Mouse (Mus musculus) T-helper 2 cell (primary cell): ENCODE measurements around the gene Gm10134.

Experiments used
- in situ Hi-C: fragments of 300-600 bp; cut with MboI, MseI; formaldehyde crosslinking; loops from one replicate; pipeline ENCODE4 v1.15.1; 2025; ENCODE audit warnings: high pct_unique_total_duplicates

Gm10134 gene

DNA sequence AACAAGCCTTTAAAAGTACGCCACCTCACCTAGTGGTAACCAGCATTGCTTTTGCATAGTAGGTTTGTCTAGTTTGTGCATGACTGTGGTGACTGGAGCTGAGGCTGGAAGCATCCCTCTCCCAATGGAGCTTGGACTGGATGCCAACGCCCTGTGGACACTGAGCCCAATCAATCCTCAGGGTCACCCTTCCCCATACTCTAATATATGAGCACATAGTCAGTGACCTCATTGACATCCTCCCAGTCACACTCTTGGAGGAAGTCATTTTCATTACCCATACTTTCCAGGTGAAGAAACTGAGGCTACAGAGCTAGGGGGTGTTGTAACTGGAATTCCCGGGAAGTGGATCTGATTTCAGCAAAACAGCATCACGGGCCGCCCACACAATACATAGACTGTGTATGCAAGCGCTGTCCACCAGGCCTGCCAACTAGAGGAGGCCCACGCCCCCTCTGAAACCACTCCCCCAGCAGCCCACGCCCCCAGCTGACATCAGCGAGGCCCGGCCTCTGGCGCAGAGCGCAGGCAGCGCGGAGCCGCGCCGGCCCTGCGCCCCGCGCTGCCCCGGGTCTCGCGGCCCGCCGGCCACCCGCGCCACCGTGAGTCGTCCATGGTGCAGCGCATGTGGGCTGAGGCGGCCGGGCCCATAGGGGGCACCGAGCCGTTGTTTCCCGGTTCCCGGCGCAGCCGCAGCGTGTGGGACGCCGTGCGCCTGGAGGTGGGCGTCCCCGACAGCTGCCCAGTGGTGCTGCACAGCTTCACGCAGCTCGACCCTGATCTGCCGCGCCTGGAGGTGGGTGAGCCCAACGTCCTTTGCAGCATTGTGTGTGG lies 27.3 kb downstream of the Gm10134 start:
- in situ Hi-C loops: no loop called here

DNA sequence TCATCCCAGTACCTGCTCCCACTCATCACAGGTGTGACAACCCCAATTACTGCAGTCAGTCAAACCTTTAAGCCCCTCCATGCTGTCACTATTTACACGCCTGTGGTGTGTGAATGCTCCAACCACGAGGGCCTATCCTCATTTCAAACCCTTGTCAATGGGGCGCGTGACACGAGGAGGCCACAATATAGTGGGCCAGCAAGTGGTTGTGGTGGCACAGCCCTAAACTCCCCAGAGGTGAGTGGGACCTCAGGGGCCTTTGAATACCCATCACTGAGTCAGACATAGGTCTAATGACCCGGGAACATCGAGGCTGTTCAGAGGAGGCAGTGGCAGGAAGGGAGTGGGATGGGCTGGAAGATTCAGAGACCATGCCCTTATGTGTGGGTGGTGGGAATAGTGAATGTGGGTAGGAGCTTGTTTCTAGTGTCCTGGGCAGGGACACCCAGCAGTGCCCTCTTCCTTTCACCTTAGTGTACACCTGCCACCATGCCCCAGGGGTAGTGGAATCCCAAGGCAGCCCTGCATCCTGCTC lies 28.1 kb downstream of the Gm10134 start:
- in situ Hi-C loops: no loop called here

DNA sequence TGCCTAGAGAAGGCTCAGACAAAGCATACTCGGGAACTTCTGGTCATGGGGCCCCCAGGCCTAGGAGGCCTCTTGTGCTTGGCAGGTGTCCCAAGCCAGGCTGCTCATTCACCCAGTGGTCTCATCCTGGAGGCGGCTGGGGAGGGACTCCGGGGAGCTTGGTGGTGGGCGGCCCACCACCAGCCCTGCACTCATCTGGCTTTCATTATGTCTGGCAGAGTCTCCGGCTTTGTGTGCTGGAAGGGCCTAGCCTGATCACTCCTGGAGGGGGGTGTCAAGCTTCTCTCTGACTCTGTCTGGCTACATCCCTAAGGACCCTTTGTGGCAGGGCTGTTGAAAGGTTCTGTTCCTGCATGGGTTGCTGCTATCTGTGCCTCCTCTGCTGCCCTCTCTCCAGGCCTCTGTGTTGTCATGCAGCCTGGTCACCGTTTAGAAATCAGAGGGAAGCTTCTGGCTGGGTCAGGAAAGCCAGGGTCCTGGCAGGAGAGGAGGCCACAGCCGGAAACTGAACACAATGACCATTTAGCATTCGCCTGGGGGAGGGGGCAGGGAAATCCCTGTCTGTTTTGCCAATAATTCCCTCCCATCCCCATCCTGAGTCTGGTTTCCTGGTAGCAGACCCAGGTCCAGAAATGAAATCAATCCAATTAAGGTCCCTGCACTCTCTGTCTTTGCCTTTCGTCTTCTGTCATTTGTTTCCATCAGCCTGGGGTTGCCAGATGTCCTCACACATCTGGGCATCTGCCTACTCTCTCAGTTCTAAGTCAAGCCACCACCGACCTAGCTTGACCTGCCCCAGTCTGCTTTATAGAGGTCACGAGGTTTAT lies 28.8 kb downstream of the Gm10134 start:
- in situ Hi-C loops: no loop called here

DNA sequence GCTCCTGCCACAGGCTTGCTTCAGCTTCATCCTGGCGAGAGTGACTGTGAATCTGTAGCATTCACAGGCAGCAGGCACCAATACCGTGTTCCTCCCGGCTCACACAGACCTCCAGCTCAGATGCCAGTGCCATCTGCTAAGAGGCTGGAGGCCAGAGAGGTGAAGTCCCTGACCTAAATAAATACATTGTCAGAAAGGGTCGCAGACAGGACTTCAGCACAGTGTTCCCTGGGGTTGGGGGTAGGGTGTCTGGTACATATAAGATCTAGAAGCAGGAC lies 29.3 kb downstream of the Gm10134 start:
- in situ Hi-C loops: no loop called here

DNA sequence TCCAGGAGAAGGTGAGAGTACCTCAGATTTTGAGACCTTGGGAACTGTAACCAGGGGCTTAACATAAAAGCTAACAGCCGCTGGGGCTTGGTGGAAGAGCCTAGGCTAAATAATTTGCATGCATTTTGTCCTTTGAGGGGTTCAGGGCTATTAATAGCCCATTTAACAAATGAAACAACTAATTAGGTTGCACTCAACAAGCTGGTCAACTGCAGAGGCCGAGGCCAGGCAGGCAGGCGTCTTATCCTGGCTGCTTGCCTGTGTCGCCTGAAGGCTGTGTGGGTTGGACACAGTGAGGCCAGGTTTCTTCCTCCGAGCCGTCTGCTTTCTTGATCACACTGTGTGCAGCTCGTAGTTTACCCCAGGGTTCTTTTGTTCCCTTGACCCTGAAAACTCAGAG lies 29.8 kb downstream of the Gm10134 start:
- in situ Hi-C loops: no loop called here

DNA sequence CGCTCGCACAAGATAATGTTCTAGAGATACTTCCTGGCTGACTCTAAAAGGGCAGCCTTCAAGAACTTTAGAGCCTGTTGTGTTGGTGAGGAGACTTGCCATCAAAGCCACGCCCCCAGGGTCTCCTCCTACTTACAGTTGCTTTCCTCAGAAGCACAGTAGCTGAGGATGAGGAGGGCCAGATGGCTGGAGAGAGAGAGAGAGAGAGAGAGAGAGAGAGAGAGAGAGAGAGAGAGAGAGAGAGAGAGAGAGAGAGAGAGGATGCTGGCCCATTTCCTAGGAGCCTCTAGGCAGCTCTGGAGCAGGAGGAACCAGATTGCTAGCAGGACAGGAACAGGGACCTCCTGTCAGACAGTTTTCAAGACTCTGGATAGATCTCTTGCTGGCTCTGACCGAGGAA lies 30.3 kb downstream of the Gm10134 start:
- in situ Hi-C loops: no loop called here

DNA sequence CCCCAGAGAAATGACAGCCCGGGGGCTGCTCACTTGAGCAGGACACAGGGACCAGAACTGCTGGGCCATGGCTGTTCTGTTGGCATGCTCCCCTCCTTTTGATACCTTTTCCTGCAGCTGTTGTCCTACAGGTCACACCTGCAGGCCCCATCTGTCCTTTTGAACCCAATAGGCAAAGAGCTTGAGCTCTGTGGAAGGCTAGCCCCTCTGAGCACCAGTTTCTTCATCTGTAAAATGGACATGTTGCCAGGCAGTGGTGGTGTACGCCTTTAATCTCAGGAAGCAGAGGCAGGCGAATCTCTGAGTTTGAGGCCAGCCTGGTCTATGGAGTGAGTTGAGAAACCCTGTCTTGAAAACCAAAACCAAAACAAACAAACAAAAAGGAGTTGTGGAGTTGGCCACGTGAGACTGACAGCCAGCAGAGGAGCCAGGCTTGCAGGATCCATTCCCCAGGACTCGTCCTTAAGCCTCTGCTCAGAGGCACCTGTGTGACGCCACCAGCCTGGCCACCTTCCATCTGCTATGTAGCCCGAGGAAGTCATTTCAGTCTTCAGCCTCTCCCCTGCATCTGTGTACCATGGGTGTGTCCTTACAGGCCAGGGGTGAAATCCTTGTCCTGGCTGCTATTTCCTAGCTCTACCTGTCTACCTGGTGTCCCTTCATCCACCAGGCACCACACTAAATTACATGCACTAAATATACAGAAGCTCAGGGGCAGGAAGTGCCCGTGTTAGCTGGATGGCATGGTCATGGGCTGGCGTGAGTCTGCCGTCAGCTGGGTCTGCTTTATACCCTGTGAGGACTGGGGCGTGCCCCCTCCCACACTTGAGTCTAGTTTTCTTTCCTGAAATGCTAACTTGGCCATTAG lies 31.1 kb downstream of the Gm10134 start:
- in situ Hi-C loops: no loop called here

DNA sequence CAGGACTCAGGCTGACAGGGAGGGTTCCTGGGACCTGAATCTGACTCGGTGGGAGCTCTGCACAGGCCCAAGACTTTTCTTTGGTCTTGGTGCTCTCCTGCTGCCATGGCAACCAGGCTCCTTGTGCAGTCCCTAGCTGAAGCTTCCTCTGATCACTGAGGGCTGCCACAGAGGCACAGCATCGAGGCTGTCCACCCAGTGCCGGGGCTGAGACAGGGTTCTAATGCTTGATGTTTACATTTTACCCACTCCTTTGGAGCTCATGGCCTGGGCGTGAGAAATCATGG lies 31.7 kb downstream of the Gm10134 start:
- in situ Hi-C loops: no loop called here

DNA sequence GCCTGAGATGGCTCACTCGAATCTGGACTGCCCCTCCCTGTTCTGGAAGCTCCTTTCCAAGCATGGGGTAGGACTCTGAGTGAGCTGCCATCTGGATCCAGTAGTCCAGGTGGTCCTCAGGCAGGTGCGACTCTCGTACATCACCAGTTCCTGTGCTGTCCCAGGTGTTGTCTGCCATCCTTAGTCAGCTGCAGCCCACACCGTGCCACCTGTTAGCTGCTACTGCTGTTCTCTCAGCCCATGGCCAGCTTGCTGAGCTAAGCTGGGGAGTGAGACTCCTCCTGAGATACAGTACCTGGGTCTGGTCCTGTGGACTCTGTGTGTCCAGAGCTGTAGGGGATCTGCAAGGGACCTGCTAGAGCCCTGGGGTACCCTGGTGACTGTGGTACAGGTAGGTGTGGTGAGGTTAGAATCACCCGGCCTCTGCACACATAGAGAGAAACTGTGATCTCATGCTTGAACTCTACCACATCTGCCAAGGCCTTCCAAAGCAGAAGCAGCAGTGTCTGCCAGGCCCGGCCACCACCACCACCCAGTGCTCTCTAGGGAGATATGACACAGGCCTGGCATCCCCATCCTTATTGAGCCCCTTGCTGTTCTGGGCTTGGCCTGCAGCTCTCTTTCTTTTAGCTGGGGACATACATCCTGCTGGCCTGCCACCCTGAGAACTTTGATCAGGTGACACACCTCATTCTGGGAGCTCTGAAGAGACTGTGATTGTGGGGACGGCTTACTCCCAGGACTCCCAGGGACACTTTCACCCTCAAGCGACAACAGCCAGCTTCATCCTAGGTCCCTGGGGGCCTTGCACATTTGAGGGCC lies 32.3 kb downstream of the Gm10134 start:
- in situ Hi-C loops: no loop called here

DNA sequence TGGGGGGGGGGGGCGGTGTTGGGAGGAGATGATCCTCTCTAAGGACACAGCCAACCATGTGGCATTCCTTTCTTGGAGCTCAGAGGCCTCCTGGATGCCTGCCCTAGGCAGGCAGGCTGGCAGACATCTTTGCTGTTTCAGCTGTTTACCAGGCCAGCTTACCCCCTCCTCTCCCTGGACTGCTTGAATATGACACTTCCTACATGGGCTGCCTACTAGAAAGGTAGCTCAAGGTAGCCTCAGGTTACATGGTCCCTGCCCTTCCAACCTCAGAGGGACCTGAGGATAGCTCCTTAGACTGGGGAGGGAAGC lies 32.9 kb downstream of the Gm10134 start:
- in situ Hi-C loops: no loop called here

DNA sequence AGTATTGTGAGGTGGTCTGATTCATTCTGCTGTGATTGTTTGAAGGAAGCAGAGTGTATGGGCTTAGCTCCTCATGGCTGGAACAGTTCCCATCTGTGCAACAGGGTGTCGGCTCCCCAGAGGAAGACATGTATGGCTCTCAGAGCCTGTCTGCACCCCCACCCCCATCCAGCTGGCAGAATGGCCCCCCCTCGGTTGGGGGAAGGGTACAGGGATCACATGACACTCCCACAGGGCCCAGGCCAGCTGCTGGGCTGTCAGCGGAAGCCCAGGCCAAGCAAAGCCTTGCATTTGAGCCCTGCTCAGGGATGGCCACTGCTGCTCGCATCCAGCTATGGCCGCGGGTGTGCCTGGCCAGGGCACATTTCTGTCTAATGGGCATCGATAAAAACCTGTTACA lies 33.3 kb downstream of the Gm10134 start:
- in situ Hi-C loops: no loop called here

DNA sequence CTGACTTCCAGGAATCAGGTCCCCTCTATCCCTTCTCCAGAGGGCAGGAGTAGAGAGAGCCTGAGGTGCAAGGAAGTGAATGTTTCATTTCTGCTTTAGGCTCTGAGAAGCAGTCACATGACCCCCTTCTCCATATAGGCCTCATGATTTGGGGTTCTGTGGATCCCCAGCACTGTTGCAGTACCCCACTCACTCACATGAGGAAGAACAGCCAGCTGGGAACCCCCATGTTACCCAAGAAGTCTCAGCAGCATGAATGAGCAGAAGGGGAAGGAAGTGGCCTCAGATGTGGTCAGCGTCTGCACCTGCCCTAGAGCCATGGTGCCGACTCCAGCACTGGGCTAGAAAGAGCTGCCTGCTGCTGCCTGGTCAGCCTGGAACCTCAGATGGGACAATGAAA lies 34.1 kb downstream of the Gm10134 start:
- in situ Hi-C loops: no loop called here

DNA sequence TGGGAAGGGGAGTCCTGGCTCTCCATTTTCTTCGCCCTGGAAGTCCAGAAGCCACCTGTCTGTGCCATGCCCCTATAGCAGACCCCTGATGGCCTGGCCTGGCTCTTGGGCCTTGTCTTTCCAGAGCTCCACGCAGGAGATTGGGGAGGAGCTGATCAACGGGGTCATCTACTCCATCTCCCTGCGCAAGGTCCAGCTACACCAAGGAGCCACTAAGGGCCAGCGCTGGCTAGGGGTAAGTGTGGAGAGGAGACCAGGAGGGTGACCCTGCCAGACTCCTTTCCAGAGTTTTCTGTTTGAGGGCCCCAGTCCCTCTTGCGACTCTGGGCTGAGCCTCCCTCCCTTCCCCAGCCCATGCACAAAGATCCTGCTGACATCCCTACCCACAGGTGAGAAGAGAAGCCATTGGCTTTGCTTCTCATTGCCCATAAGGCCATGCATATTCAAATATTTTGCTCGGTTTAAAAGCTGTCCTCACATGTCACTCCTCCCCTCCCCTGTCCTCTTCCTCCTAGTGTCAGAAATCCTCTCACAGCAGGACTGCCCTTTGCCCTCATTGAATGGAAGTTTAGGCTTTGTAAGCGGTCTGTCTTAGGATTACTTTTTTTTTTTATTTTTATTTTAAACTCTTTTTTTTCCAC lies 34.8 kb downstream of the Gm10134 start:
- in situ Hi-C loops: no loop called here

DNA sequence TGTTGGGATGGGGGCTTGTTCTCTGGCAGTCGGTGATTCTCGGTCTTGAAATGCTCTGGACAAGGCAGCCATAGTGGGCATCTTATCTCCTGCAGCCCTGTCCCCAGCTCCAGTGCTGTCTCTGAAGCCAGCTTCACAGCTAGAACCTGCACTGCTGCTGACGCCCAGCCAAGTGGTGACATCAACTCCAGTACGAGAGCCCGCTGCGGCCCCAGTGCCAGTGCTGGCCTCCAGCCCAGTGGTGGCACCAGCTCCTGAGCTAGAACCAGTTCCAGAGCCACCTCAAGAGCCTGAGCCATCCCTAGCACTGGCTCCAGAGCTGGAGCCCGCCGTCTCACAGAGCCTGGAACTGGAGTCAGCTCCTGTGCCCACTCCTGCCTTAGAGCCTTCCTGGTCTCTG lies 38.0 kb downstream of the Gm10134 start:
- in situ Hi-C loops: no loop called here

DNA sequence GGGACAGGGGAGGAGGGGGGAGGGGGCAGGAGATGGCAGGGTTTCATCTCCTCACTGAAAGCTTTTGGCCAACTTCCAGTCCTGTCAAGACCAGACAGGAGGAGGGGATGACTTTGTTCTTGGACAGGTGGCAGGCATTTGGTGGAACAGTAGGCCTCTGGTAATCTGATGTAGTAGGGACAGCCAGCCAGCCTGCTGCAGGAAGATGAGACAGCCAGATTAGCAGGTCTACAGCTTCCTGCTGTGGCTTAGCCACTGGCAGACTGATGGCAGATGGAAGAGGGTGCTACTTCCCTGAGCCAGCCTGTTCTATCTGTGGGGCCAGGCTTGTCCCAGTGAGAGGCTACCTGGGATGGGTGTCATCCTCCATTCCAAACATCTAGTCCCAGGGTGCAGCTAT lies 40.1 kb downstream of the Gm10134 start:
- in situ Hi-C loops: loop anchor here (5.0 kb wide), 1 partner anchor 34 kb away; the partner anchor contains the start of gene Ralgds

DNA sequence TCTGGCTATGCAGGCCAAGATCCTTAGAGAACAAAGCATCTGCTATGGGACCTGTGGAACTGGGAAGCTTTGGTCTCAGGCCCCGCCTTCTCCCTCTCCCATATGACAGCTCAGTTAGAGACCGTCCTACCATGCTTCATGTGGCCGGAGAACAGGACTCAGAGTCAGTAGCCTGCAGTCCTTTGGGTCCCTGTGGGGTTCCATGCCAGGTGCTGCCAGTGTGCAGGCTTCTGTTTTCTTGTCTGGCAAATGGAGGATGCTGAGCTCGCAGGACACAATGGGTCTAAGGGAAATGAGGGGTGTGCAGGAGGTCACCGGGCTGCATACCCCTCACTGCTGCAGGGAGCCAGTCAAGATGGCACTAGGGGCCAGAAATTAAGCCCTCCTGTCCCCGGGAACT lies 40.7 kb downstream of the Gm10134 start:
- in situ Hi-C loops: loop anchor here (5.0 kb wide), 1 partner anchor 34 kb away; the partner anchor contains the start of gene Ralgds

DNA sequence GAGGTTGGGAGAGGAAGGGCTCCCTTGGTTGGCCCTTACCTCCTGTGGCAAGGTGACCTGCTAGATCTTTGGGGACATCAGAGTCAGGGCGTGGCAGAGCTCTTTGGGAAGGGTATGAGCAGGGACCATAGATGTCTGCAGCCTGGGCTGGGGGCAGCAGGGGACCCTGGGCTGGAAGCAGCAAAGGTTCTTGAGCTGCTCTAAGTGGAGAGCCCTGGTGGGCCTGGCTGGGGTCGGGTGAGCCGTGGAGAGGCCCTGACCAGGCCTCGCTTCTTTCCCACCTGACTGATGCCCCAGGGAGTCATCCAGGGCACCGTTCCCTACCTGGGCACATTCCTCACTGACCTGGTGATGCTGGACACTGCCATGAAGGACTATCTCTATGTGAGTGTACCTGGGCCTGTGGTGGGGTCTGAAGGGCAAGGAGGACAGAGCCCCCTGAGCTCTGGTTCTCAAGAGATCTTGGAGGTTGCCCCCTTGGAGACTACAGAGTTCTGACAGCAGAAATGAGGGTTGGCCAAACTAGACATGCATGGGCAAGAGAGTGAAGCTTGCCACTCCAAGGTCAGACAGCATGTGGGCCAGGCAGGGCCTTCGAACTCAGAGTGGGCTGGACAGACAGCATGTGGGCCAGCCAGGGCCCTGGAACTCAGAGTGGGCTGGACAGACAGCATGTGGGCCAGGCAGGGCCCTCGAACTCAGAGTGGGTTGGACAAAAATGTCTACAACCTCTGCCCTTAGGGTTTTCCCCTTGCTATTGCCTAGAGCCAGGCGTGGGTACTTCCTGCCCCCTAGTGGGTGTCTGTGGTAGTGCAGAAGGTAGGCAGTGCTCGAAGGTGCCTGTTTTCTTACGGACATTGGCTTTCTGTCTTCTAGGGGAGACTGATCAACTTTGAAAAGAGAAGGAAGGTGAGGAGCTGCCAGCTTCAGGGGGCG lies 41.6 kb downstream of the Gm10134 start:
- in situ Hi-C loops: loop anchor here (5.0 kb wide), 1 partner anchor 35 kb away; the partner anchor contains the start of gene Ralgds

DNA sequence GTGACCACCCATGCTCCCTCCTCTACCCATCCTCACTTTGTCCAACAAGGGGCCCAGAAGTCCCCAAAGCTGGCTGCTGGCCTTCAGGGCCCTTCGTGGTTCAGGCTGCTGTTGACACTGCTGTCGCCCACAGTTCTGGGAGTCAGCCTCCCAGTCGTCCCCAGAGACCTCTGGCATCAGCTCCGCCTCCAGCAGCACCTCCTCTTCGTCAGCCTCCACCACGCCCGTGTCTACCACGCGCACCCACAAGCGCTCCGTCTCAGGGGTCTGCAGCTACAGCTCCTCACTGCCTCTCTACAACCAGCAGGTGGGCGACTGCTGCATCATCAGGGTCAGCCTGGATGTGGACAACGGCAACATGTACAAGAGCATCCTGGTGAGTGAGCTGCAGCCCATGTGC lies 43.3 kb downstream of the Gm10134 start:
- in situ Hi-C loops: loop anchor here (5.0 kb wide), 1 partner anchor 37 kb away; the partner anchor contains the start of gene Ralgds

DNA sequence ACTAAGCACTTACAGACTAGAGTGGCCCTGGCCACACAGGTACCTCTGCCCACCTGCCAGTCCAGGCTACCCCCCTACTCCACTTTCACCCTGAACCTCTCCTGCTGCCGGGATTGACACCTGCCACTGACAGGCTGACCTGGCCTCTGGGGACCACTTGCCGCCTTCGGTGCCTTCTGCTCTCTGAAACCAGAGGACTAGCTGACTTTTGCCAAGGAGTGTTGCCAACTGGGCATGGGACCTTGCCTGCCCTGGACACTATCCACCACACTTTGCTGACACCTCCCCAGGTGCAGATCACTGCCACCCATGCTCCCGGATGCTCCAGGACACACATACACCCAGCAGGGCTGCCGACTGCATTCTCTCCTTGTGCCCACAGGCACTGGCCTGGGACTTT lies 46.4 kb downstream of the Gm10134 start:
- in situ Hi-C loops: no loop called here
